Mouse (Mus musculus): Measurements from ENCODE around the gene Cabp5.
"Not testable (repeated sequence)": the region's sequence is repeated elsewhere in the genome, so short reads cannot be mapped to it uniquely, and the experiment has no call there.

The Cabp5 gene

DNA sequence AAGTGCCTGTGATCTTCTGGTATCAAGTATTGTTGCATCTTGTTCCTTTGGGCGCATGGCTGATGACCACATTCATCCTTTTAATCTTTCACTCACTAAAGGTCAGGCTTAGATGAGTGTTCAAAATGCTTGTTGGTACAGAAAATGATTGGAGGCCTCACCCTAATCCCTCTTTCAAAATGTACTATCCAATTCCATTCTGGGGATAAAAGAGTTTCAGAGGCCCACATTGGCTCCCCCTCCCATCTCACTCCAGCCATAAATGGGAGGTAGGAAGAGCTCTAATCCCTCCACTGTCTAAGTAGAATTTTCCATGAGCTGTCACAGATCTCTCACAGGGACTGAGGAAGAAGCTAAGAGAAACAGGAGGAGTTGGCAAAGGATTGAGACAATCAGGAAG, at the start of gene Cabp5:
TSS of gene Cabp5 (plus strand) at position 301 of the 400 bp plus-strand sequence.
- no peak for DNase-seq (ENCODE audit: low spot score in 2 of 2)

DNA sequence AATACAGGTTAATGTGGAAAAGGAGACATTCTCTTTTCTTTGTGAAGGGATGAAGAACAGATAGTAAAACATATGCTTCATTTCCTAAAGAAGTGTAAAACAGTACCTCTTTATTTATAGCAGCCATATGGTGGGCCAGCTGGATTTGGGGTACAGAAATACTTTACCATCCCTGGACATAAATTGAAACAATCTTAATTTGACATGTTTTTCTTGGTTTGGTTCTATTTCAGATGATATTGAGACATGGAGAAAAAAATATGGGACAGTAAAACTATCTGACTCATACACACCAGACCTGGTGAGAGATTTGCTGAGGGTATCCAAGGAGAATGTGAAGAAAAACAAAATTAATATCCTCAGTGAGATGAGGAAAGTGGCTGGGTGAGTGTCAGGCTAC, 42.0 kb upstream of the Cabp5 start:
- DNase-seq (ENCODE audit: low spot score in 2 of 2): peak; percentile 68 to 80

DNA sequence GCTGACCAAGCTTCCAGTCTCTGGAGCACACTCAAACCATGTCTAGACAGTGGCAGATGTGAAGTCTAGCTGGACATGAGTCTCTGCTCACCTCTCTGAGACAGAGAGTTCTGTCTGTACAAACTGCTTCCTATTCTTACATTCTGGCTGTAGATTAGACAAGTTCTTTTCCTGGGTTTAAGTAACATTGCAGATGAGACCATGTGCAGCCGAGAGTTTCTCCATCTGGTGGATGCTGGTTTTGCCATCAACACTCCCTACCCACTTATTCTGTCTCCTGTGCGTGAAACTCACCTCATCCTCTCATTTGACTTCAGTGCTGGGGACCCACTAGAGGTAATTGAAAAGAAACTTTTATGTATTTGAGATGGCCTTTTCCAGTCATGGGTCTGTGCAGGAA, 17.3 kb upstream of the Cabp5 start:
- no peak for DNase-seq (ENCODE audit: low spot score in 2 of 2)

DNA sequence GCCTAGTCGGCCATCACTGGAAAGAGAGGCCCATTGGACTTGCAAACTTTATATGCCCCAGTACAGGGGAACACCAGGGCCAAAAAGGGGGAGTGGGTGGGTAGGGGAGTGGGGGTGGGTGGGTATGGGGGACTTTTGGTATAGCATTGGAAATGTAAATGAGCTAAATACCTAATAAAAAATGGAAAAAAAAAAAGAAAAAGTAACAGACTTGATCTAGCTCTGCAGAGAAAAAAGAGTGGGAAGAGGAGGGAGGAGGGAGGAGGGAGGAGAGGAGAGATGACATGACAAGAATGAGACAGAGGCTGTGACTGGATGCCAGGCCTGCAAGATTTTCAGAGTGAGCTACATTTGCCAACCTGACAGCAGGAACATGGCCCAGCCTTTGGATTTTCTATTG, 52.6 kb downstream of the Cabp5 start, which contains the start of gene Bsph1:
TSS of gene Bsph1 (plus strand) at position 301 of the 400 bp plus-strand sequence.
- DNase-seq (ENCODE audit: low spot score in 2 of 2): not testable (repeated sequence)

Data from right cerebral cortex, postnatal 10 days (tissue).